Mouse (Mus musculus) lung, adult 18-20 months (tissue): ENCODE results near the gene Brpf1.

ENCODE experiments used
- DNase-seq, 2 experiments: peaks; one replicate each; pipeline ENCODE4 v3.0.0; 2022; ENCODE audit warnings: mixed read lengths in 2 of 2

Brpf1 gene

DNA sequence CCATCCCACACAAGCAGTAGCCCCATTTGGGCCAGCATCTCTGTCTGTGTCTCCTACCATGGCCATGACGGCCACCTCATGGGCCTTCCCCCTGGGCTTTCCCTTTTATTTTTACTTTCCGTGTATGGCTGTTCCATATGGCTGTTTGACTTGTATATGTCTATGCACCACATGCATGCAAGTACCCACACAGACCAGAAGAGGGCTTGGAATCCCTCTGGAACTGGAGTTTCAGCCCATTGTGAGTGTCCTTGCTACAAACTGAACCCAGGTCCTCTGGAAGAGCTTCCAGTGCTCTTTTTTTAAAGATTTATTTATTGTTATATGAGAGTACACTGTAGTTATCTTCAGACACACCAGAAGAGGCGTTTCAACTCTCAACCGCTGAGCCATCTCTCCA lies 54.5 kb downstream of the Brpf1 start:
- DNase-seq, result no peak

DNA sequence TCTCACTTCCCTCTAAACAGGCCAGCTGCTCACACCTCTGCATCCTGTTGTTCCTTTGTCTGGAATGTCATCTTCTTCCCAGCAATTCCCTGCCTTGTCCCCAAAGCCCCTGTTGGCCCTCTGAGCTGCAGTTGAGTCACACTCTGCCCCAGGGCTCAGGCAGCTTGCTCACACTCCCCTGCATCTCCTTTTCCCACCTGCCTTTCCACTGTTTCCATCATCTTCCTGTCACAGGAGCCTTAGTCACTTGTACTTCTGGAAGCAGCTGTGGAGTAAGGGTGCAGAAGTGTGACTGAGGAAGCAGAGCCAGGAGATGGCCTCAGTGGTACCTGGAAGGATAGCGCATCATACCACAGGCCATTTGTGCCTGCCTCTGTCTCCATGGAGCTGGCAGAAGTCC lies 55.3 kb downstream of the Brpf1 start:
- DNase-seq, result no peak

DNA sequence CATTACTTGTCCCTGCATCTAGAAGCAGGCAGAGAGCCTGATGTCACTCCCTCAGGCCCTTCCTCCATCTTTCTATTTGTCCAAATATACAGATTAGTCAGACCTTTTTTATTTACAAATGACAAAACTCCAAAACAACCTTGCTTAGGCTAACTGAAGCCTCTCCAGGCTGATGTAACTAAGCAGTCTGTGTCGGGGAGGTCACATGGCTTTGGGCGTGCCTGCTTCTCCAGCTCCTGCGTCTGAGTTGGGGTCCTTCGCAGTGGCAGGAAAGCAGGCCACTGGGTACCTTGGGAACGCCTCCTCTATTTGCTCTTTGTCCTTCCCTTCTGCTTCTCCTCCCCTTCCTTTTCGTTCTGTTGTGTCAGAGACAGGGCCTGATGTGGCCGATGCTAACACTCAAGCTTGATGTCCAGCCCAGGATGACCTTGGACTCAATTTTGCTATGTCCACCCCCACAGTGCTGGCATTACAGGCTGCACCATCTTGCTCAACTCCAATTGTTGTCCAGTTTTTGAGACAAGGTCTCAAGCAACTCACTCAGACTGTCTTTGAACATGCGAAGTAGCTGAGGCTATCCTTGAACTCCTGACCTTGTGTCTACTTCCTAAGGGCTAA lies 57.7 kb downstream of the Brpf1 start:
- no peak for DNase-seq

- no peak for DNase-seq
Measured at GRCm38 (mm10) chr6:113366639-113367038, 59.7 kb downstream of the Brpf1 start.

DNA sequence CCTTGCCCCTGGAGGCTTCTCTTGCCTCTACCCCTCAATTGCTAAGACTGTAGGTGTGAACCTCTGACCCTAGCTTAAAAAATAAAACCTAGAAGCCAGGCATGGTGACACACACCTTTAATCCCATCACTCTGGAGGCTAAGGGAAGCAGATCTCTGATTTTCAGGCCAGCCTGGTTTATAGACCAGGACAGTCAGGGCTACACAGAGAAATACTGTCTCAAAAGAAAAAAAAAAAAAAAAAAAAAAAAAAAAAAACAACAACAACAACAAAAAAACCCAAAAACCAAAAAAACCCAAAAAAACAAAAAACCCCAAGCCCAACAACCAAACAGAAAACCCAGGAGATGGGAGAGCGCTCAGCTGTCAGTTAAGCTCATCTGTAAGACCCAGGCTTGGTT lies 60.6 kb downstream of the Brpf1 start:
- no peak for DNase-seq

- DNase-seq, result no peak
Measured at GRCm38 (mm10) chr6:113368124-113368523, 61.2 kb downstream of the Brpf1 start.

GRCm38 (mm10) chr6:113368577-113368976 lies 61.6 kb downstream of the Brpf1 start:
- no peak for DNase-seq

GRCm38 (mm10) chr6:113370194-113370929 lies 63.4 kb downstream of the Brpf1 start:
- no peak for DNase-seq

DNA sequence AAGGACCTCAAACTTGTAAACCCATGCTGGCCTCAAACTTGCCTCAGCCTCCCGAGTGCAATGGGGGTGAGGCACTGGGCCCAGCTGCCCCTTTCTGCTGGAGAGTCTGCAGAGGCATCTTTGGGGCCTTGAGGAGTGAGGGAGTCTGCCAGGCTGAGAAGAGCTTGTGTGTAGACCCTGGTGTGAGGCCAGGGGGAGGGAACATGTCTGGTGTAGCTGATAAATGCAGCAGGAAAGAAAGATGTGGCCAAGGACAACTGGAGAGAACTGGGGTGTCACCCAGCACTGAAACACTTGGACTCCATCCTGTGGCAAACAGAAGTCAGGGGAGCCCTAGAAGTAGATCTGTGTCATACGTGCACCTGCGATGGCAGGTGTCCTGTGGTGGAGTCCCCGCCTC lies 66.6 kb downstream of the Brpf1 start:
- DNase-seq, result no peak
